Mouse (Mus musculus) stomach, embryonic 14.5 days (tissue): ENCODE measurements around the gene Blmh. TPM values are rescaled to one million over a fixed set of nuclear protein-coding genes. Genes with fewer than 3 reads are reported as not detected.

ENCODE experiments used
- ATAC-seq: fragments of 200-750 bp; cut with Nextera tagmentation; 2 replicates; pipeline ENCODE4 v1.8.0; 2017; ENCODE audit warnings: low read depth, moderate TSS enrichment; ENCODE audit not compliant: insufficient number of reproducible peaks, insufficient read depth, low FRiP score
- H3K27ac ChIP-seq: fragments of 300-500 bp; sonication (generic); 2 replicates; pipeline ENCODE4 v1.5.1; 2014; ENCODE audit warnings: mild to moderate bottlenecking, low read length, moderate library complexity, mixed read lengths
- H3K27me3 ChIP-seq: fragments of 300-500 bp; sonication (generic); 2 replicates; pipeline ENCODE4 v1.6.1; 2014; ENCODE audit warnings: low read length, control low read depth, mixed read lengths; ENCODE audit not compliant: control insufficient read depth, insufficient read depth
- H3K36me3 ChIP-seq: fragments of 300-500 bp; sonication (generic); 2 replicates; pipeline ENCODE4 v1.6.1; 2014; ENCODE audit warnings: mild to moderate bottlenecking, control low read depth, low read length, moderate library complexity, mixed read lengths; ENCODE audit not compliant: control insufficient read depth, insufficient read depth
- H3K4me1 ChIP-seq: fragments of 300-500 bp; sonication (generic); 2 replicates; pipeline ENCODE4 v1.6.1; 2014; ENCODE audit warnings: low read length, control low read depth, mixed read lengths; ENCODE audit not compliant: control insufficient read depth, insufficient read depth
- H3K4me2 ChIP-seq: fragments of 300-500 bp; sonication (generic); replicated peaks from 2 replicates; pipeline ENCODE4 v1.6.1; 2014; ENCODE audit warnings: low read depth, low read length, control low read depth
- H3K4me3 ChIP-seq: fragments of 300-500 bp; sonication (generic); 2 replicates; pipeline ENCODE4 v1.5.1; 2014; ENCODE audit warnings: low read depth, low read length, control low read depth
- H3K9ac ChIP-seq: fragments of 300-500 bp; sonication (generic); replicated peaks from 2 replicates; pipeline ENCODE4 v1.6.1; 2014; ENCODE audit warnings: low read depth, mild to moderate bottlenecking, control low read depth, low read length, moderate library complexity, mixed read lengths
- H3K9me3 ChIP-seq: fragments of 300-500 bp; sonication (generic); 2 replicates; pipeline ENCODE4 v1.6.1; 2016; ENCODE audit warnings: low read depth, low read length, control low read depth; ENCODE audit not compliant: control insufficient read depth
- WGBS: fragments of 180-500 bp; shearing (Covaris S2); extraction: QIAGEN DNeasy Blood & Tissue Kit; methylation state at CpG from one replicate; pipeline ENCODE4 v1.1.7; 2014; 5-methylcytosine and 5-hydroxymethylcytosine counted together
- polyA plus RNA-seq: library from polyadenylated mRNA; unstranded; fragments of >200 nt; fragmentation: Nextera tagmentation; extraction: Ambion mirVana; gene quantifications from 2 replicates; pipeline ENCODE4 v1.2.1, GENCODE M21; 2014

Blmh gene
- polyA plus RNA-seq, 1 experiment from 2014 or later, result 127 TPM

GRCm38 (mm10) chr11:76933209-76933608 lies 8.6 kb downstream of the Blmh start:
- no peaks in the 10 kb centered on the region for H3K4me1 ChIP-seq
- no peak overlapping the region for H3K27ac ChIP-seq
- H3K4me2 ChIP-seq, result no peak overlapping the region
- no peaks in the 10 kb centered on the region for H3K9me3 ChIP-seq
- H3K9ac ChIP-seq, result no peak overlapping the region
- no peak for ATAC-seq
- H3K4me3 ChIP-seq, result no peak overlapping the region
- H3K36me3 ChIP-seq, result no peaks in the 10 kb centered on the region
- H3K27me3 ChIP-seq, result no peaks in the 10 kb centered on the region
- WGBS, result 60% methylated on average over 3 of the region's 3 CpGs

GRCm38 (mm10) chr11:76936578-76936977 lies 12.0 kb downstream of the Blmh start:
- WGBS, result 78% methylated on average over 5 of the region's 5 CpGs

GRCm38 (mm10) chr11:76944839-76945238 lies 20.2 kb downstream of the Blmh start:
- no peak for ATAC-seq
- Histone ChIP-seq H3K36me3 (peaks cover 11% of the 10 kb centered on the region), H3K27ac (peak overlapping the region; percentile 83; the same call in 1 of the 2 replicates), H3K27me3 (no peaks in the 10 kb centered on the region), H3K9me3 (no peaks in the 10 kb centered on the region), H3K4me3 (peak overlapping the region; percentile 84), H3K9ac (peak overlapping the region; percentile 71), H3K4me1 (peaks cover 8% of the 10 kb centered on the region; the same call in 1 of the 2 replicates), H3K4me2 (peak overlapping the region; percentile 91)
- 61% methylated on average over 6 of the region's 6 CpGs for WGBS

More at GRCm38 (mm10) chr11:76936578-76936977, 12.0 kb downstream of the Blmh start:
- Histone ChIP-seq H3K27ac (no peak overlapping the region), H3K4me3 (no peak overlapping the region), H3K4me2 (no peak overlapping the region), H3K36me3 (no peaks in the 10 kb centered on the region), H3K4me1 (no peaks in the 10 kb centered on the region), H3K9me3 (no peaks in the 10 kb centered on the region), H3K9ac (no peak overlapping the region), H3K27me3 (no peaks in the 10 kb centered on the region)
- ATAC-seq, result no peak

GRCm38 (mm10) chr11:76945386-76946202 lies 21.0 kb downstream of the Blmh start:
- Histone ChIP-seq H3K36me3 (peaks cover 13% of the 10 kb centered on the region), H3K4me1 (peaks cover 8% of the 10 kb centered on the region; the same call in 1 of the 2 replicates), H3K27me3 (no peaks in the 10 kb centered on the region), H3K9ac (peak overlapping the region; percentile 71), H3K4me3 (peak overlapping the region; percentile 84), H3K9me3 (no peaks in the 10 kb centered on the region), H3K4me2 (peak overlapping the region; percentile 91), H3K27ac (peak overlapping the region; percentile 83)
- under 1% methylated on average over 57 of the region's 58 CpGs for WGBS
- peak; percentile 97 for ATAC-seq

GRCm38 (mm10) chr11:76946203-76946585 lies 21.6 kb downstream of the Blmh start:
- H3K36me3 ChIP-seq, result peaks cover 18% of the 10 kb centered on the region
- no peaks in the 10 kb centered on the region for H3K9me3 ChIP-seq
- 0 out of 2 replicates have a peak, but pooled peaks have one; percentile 3 for ATAC-seq
- H3K4me3 ChIP-seq, result peak overlapping the region; percentile 84
- 2% methylated on average over 8 of the region's 8 CpGs for WGBS
- no peak overlapping the region for H3K27ac ChIP-seq
- H3K4me2 ChIP-seq, result peak overlapping the region; percentile 91
- peaks cover 8% of the 10 kb centered on the region; the same call in 1 of the 2 replicates for H3K4me1 ChIP-seq
- peak overlapping the region; percentile 71 for H3K9ac ChIP-seq
- H3K27me3 ChIP-seq, result no peaks in the 10 kb centered on the region

GRCm38 (mm10) chr11:76953536-76953935 lies 28.9 kb downstream of the Blmh start:
- peaks cover 56% of the 10 kb centered on the region for H3K36me3 ChIP-seq
- no peak overlapping the region for H3K4me2 ChIP-seq
- no peaks in the 10 kb centered on the region for H3K9me3 ChIP-seq
- no peak overlapping the region for H3K4me3 ChIP-seq
- no peak for ATAC-seq
- H3K27me3 ChIP-seq, result no peaks in the 10 kb centered on the region
- 88% methylated on average over 2 of the region's 2 CpGs for WGBS
- no peaks in the 10 kb centered on the region for H3K4me1 ChIP-seq
- H3K9ac ChIP-seq, result no peak overlapping the region
- H3K27ac ChIP-seq, result no peak overlapping the region

DNA sequence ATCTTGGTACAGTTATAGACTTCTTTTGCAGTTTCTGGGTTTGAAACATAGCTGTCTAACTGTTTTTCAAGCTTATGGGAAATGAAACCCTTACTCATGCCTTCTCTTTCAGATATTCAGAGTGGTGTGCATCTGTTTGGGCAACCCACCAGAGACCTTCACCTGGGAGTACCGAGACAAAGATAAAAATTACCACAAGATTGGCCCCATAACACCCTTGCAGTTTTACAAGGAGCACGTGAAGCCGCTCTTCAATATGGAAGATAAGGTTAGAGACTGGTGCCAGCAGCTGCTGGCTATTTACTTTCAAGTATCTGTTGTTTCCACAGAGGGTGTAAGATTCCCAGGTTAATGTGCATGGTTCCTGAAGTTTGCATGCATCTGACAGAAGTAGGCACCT lies 41.1 kb downstream of the Blmh start:
- H3K9me3 ChIP-seq, result no peaks in the 10 kb centered on the region
- ATAC-seq, result no peak
- no peak overlapping the region for H3K27ac ChIP-seq
- no peaks in the 10 kb centered on the region for H3K27me3 ChIP-seq
- peaks cover 82% of the 10 kb centered on the region for H3K36me3 ChIP-seq
- H3K4me1 ChIP-seq, result no peaks in the 10 kb centered on the region
- H3K4me3 ChIP-seq, result no peak overlapping the region
- no peak overlapping the region for H3K4me2 ChIP-seq
- 96% methylated on average over 3 of the region's 3 CpGs for WGBS
- no peak overlapping the region for H3K9ac ChIP-seq

- H3K27me3 ChIP-seq, result no peaks in the 10 kb centered on the region
- no peak overlapping the region for H3K27ac ChIP-seq
- WGBS, result 87% methylated on average over 2 of the region's 2 CpGs
- H3K4me3 ChIP-seq, result no peak overlapping the region
- peaks cover 83% of the 10 kb centered on the region for H3K36me3 ChIP-seq
- H3K9me3 ChIP-seq, result no peaks in the 10 kb centered on the region
- no peak overlapping the region for H3K9ac ChIP-seq
- H3K4me2 ChIP-seq, result no peak overlapping the region
- ATAC-seq, result no peak
- no peaks in the 10 kb centered on the region for H3K4me1 ChIP-seq
Observed at GRCm38 (mm10) chr11:76970328-76970727, 45.7 kb downstream of the Blmh start.
